Mouse (Mus musculus) myocyte (in vitro differentiated cells): ENCODE measurements around the gene BC049715. TPM values are rescaled to one million over a fixed set of nuclear protein-coding genes. Genes with fewer than 3 reads are reported as not detected.

Source experiments
- H3K27me3 ChIP-seq: one replicate; pipeline ENCODE4 v1.6.1; 2011; ENCODE audit not compliant: control insufficient read depth, insufficient read depth, insufficient read length
- H3K36me3 ChIP-seq: one replicate; pipeline ENCODE4 v1.6.1; 2011; ENCODE audit not compliant: control insufficient read depth, insufficient read depth
- H3K4me2 ChIP-seq: one replicate; pipeline ENCODE4 v1.6.1; 2011; ENCODE audit warnings: low read depth, control low read depth
- H3K4me3 ChIP-seq: one replicate; pipeline ENCODE4 v1.5.1; 2011; ENCODE audit warnings: mild to moderate bottlenecking, control low read depth, moderate library complexity
- H3K79me2 ChIP-seq: one replicate; pipeline ENCODE4 v1.6.1; 2011; ENCODE audit not compliant: control insufficient read depth, insufficient read depth
- H3ac ChIP-seq: one replicate; pipeline ENCODE4 v1.6.1; 2011; ENCODE audit not compliant: control insufficient read depth, insufficient read length
- CEBPB ChIP-seq: IDR thresholded peaks from 2 replicates; pipeline ENCODE4 v1.6.1; 2011; ENCODE audit warnings: mild to moderate bottlenecking, moderate library complexity; ENCODE audit not compliant: poor library complexity, insufficient read depth, severe bottlenecking
- E2F4 ChIP-seq: IDR thresholded peaks from one replicate; pipeline ENCODE4 v1.6.1; 2011; ENCODE audit warnings: mild to moderate bottlenecking, control low read depth, moderate library complexity; ENCODE audit not compliant: insufficient read depth
- MAX ChIP-seq: IDR thresholded peaks from one replicate; pipeline ENCODE4 v1.6.1; 2011; ENCODE audit warnings: low read depth, mild to moderate bottlenecking, control low read depth
- MYOD1 ChIP-seq, 3 experiments: IDR thresholded peaks; one replicate each; pipeline ENCODE4 v1.6.1; 2011; ENCODE audit warnings: control low read depth in 2 of 3, low read depth in 2 of 3, mild to moderate bottlenecking in 2 of 3, moderate library complexity in 1 of 3; ENCODE audit not compliant: insufficient read length in 2 of 3, control insufficient read depth in 1 of 3
- MYOG ChIP-seq, 3 experiments: IDR thresholded peaks; one replicate each; pipeline ENCODE4 v1.6.1; 2011; ENCODE audit warnings: control low read depth in 2 of 3, low read depth in 2 of 3, mild to moderate bottlenecking in 2 of 3; ENCODE audit not compliant: insufficient read length in 2 of 3, control insufficient read depth in 1 of 3, insufficient read depth in 1 of 3
- POLR2A ChIP-seq: IDR thresholded peaks from one replicate; pipeline ENCODE4 v1.6.1; 2011; ENCODE audit warnings: low read depth, mild to moderate bottlenecking, control low read depth, moderate library complexity; ENCODE audit not compliant: insufficient read length
- POLR2AphosphoS2 ChIP-seq: IDR thresholded peaks from one replicate; pipeline ENCODE4 v1.6.1; 2011; ENCODE audit warnings: low read depth, control low read depth; ENCODE audit not compliant: insufficient read length
- REST ChIP-seq: IDR thresholded peaks from one replicate; pipeline ENCODE4 v1.6.1; 2011; ENCODE audit warnings: mild to moderate bottlenecking, control low read depth, moderate library complexity; ENCODE audit not compliant: insufficient read depth, insufficient read length
- SRF ChIP-seq: IDR thresholded peaks from one replicate; pipeline ENCODE4 v1.6.1; 2011; ENCODE audit warnings: low read depth; ENCODE audit not compliant: control insufficient read depth, insufficient read length
- TCF12 ChIP-seq: IDR thresholded peaks from one replicate; pipeline ENCODE4 v1.6.1; 2011; ENCODE audit warnings: mild to moderate bottlenecking, control low read depth; ENCODE audit not compliant: poor library complexity, insufficient read depth, severe bottlenecking
- TCF3 ChIP-seq: IDR thresholded peaks from one replicate; pipeline ENCODE4 v1.6.1; 2011; ENCODE audit warnings: low read depth, control low read depth; ENCODE audit not compliant: insufficient read length
- USF1 ChIP-seq: IDR thresholded peaks from one replicate; pipeline ENCODE4 v1.6.1; 2011; ENCODE audit warnings: low read depth, mild to moderate bottlenecking, control low read depth, moderate library complexity
- polyA plus RNA-seq: library from polyadenylated mRNA; unstranded; fragments of >200 nt; fragmentation: generic; extraction: Trizol; gene quantifications from one replicate; pipeline ENCODE4 v1.2.1, GENCODE M21; 2012; ENCODE audit warnings: missing spikeins

Gene BC049715
- polyA plus RNA-seq, 1 experiment, result 0.10 TPM

- no peak for TF ChIP-seq POLR2AphosphoS2
- TF ChIP-seq MYOG (IDR thresholded peaks at IDR 0.05; ENCODE audit: control insufficient read depth in 1 of 3, insufficient read depth in 1 of 3, insufficient read length in 2 of 3, low read depth in 2 of 3), result no peak
- TF ChIP-seq CEBPB, result no peak
- TF ChIP-seq MYOD1 (IDR thresholded peaks at IDR 0.05; ENCODE audit: control insufficient read depth in 1 of 3, insufficient read length in 2 of 3, low read depth in 2 of 3), result no peak
- TF ChIP-seq TCF3, result no peak
- no peak for TF ChIP-seq USF1
- TF ChIP-seq TCF12, result no peak
- TF ChIP-seq POLR2A, result no peak
- TF ChIP-seq SRF, result no peak
- no peak for TF ChIP-seq E2F4
- no peak for TF ChIP-seq MAX
- no peak for TF ChIP-seq REST
- peak overlapping the region; percentile 82 for H3K4me2 ChIP-seq
- peaks cover 18% of the 10 kb centered on the region for H3K79me2 ChIP-seq
- peaks cover 6% of the 10 kb centered on the region for H3K36me3 ChIP-seq
- H3K27me3 ChIP-seq, result no peaks in the 10 kb centered on the region
- peak overlapping the region; percentile 72 for H3K4me3 ChIP-seq
- peak overlapping the region; percentile 53 for H3ac ChIP-seq
Observed at GRCm38 (mm10) chr6:136808631-136809046, 18.8 kb upstream of the BC049715 start.

- peak; percentile 100 for TF ChIP-seq CEBPB
- no peak for TF ChIP-seq MYOG (IDR thresholded peaks at IDR 0.05; ENCODE audit: control insufficient read depth in 1 of 3, insufficient read depth in 1 of 3, insufficient read length in 2 of 3, low read depth in 2 of 3)
- Histone ChIP-seq H3ac (peak overlapping the region; percentile 53), H3K27me3 (no peaks in the 10 kb centered on the region), H3K36me3 (peaks cover 10% of the 10 kb centered on the region), H3K4me3 (peak overlapping the region; percentile 72), H3K79me2 (peaks cover 18% of the 10 kb centered on the region), H3K4me2 (peak overlapping the region; percentile 82)
Observed at GRCm38 (mm10) chr6:136809077-136809476, 18.3 kb upstream of the BC049715 start.

- H3ac ChIP-seq, result no peak overlapping the region
- H3K79me2 ChIP-seq, result peaks cover 18% of the 10 kb centered on the region
- H3K4me3 ChIP-seq, result peak overlapping the region; percentile 72
- H3K36me3 ChIP-seq, result peaks cover 16% of the 10 kb centered on the region
- no peaks in the 10 kb centered on the region for H3K27me3 ChIP-seq
- peak overlapping the region; percentile 82 for H3K4me2 ChIP-seq
- no peak for TF ChIP-seq SRF
- TF ChIP-seq POLR2AphosphoS2, result no peak
- TF ChIP-seq E2F4, result no peak
- TF ChIP-seq REST, result no peak
- TF ChIP-seq TCF3, result no peak
- no peak for TF ChIP-seq USF1
- no peak for TF ChIP-seq POLR2A
- no peak for TF ChIP-seq MYOD1 (IDR thresholded peaks at IDR 0.05; ENCODE audit: control insufficient read depth in 1 of 3, insufficient read length in 2 of 3, low read depth in 2 of 3)
- TF ChIP-seq MAX, result no peak
Observed at GRCm38 (mm10) chr6:136809673-136810072, 17.8 kb upstream of the BC049715 start.

- Histone ChIP-seq H3K4me3 (no peak overlapping the region), H3K4me2 (no peak overlapping the region), H3K36me3 (peaks cover 17% of the 10 kb centered on the region), H3K79me2 (peaks cover 18% of the 10 kb centered on the region), H3K27me3 (no peaks in the 10 kb centered on the region), H3ac (no peak overlapping the region)
- TF ChIP-seq TCF3, result no peak
- no peak for TF ChIP-seq CEBPB
- TF ChIP-seq MAX, result no peak
- no peak for TF ChIP-seq POLR2A
- peak; percentile 30 for TF ChIP-seq POLR2AphosphoS2
Observed at GRCm38 (mm10) chr6:136811196-136811595, 16.2 kb upstream of the BC049715 start.

- TF ChIP-seq REST (no peak), TCF3 (no peak), USF1 (no peak), TCF12 (no peak), CEBPB (no peak), E2F4 (no peak), MYOG (IDR thresholded peaks at IDR 0.05; ENCODE audit: control insufficient read depth in 1 of 3, insufficient read depth in 1 of 3, insufficient read length in 2 of 3, low read depth in 2 of 3) (no peak), MYOD1 (IDR thresholded peaks at IDR 0.05; ENCODE audit: control insufficient read depth in 1 of 3, insufficient read length in 2 of 3, low read depth in 2 of 3) (no peak), SRF (no peak), POLR2A (no peak), POLR2AphosphoS2 (no peak), MAX (no peak)
- Histone ChIP-seq H3K4me2 (no peak overlapping the region), H3K4me3 (no peak overlapping the region), H3K27me3 (no peaks in the 10 kb centered on the region), H3K36me3 (peaks cover 23% of the 10 kb centered on the region), H3K79me2 (peaks cover 18% of the 10 kb centered on the region), H3ac (no peak overlapping the region)
Observed at GRCm38 (mm10) chr6:136813117-136813516, 14.3 kb upstream of the BC049715 start.
